Mouse (Mus musculus): ENCODE measurements around the gene Ubxn2a.
"Not testable (repeated sequence)": the region's sequence is repeated elsewhere in the genome, so short reads cannot be mapped to it uniquely, and the experiment has no call there.

The Ubxn2a gene

GRCm38 (mm10) chr12:4906951-4907906 lies at the start of gene Ubxn2a:
Gene Ubxn2a, minus strand, starts transcription at chr12:4907705.
- DNase-seq = peak; percentile 97

DNA sequence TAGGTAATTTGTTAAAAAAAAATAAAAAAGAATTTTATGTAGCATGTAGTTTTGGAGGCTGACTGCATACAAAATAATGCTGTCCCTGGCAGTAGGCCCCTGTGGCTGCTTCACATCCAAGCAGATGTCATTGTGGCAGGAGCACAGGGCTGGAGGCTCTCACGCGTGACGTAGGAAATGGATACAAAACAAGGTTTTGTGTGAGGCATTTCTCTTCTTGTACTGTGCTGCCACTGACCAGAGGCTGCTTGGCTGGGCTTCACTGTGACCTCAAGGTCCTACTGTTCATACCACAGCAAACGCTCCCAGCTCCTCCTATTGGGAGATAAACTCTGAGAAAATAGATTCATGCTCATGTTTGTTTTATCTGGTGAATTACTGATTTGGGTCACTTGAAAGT lies 45.7 kb upstream of the Ubxn2a start:
- DNase-seq = no peak

DNA sequence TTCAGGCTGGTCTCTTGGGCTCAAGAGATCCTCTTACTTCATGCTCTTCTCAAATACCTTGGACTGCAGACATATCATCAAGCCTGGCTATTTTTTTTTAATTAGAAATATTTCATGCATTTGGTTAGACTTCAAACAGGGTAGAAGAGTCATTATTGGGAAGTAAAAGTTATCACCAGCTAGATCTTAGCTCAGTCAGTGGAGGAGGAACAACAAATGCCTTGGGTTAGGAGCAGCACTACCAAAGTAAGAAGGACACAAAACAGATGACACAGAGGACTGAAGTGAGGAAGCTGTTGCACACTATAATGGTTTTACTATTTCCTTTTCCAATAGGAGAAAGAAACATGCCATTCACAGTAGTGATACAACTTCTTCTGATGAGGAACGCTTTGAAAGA lies 44.8 kb upstream of the Ubxn2a start:
- no peak for DNase-seq

- no peak for DNase-seq
These were observed 23.5 kb upstream of the Ubxn2a start for GRCm38 (mm10) chr12:4930820-4931548.

- DNase-seq = no peak
These were observed 20.7 kb upstream of the Ubxn2a start for GRCm38 (mm10) chr12:4928197-4928596.

DNA sequence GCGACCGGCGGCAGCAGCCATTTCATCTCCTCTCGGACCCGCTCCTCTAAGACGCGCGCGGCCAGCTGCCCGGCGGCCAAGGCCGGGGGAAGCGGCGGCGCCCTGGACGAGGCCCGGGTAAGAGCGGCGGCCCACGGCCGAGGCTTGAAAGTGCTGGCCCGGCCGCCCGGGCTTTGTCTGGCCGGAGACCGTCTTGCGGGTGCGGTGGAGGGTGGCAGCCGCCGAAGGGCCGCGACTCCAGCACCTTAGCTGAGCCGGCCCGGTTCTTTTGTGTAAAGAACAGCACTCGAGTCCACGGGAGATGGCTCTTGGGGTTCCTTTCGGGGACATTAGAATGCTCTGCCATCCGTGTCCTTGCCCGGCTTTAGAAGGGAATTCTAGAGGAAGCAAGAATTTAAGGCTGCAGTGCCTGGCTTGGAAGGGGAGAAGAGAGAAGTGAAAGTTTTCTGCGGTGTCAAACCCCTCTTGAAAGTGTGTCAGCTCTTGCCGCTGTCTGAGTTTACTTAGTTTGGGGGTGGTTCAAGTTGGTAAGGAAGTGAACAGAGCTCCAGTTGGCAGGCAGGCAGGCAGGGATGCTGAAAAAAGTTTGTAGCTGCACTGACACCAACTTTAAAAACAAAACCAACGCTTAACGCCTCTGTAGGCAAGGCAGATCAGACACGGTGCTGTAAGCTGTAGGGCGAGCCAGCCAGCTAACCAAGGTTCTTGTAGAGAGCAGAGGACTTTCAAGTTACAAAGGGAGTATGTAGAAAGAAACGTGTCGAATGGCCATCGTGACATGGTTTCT lies 10.5 kb upstream of the Ubxn2a start:
- DNase-seq = peak; percentile 70 to 71

DNA sequence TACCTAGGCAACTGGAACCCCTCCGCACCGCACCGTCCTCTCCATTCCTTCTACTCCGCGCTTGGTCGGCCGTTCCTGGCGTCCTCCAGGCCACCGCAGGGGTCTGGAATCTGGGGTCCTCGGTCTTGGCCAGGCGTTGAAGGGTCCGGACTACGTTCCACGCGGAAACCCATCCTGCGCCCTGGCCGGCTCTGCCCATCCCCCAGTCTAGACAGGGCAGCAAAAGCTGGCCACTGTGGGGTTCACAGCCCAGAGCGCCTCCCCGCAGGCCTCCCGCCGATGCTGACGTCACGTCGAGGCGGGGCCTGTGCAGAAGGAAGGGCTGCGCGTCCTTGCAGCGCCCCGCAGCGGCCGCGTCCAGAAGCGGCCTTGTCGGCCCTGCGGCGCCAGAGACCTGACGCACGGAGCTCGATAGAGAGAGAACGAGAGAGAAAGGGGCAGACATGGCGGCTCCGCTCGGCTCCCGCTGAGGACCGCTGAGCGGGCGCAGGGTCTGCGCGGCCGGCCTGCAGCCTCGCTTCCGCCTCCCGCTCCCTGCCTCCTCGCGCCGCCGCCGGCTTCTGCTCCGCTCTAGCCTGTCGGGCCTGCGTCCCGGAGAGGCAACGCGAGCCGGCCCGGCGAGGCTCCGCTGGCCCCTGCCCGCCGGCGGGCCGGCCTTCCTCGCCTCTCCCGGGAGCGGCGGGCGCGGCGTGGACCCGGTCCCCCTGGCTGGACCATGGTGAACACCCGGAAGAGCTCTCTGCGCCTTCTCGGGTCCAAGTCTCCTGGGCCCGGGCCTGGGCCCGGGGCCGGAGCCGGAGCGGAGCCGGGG lies 9.7 kb upstream of the Ubxn2a start, which contains the start of gene Atad2b:
Atad2b (plus strand) TSS at position 360 of the 811 bp plus-strand sequence.
- DNase-seq = peak; percentile 98 to 99

GRCm38 (mm10) chr12:4914944-4915343 lies 7.4 kb upstream of the Ubxn2a start:
- no peak for DNase-seq

- no peak for DNase-seq
These were observed 6.9 kb upstream of the Ubxn2a start for GRCm38 (mm10) chr12:4914441-4914840.

DNA sequence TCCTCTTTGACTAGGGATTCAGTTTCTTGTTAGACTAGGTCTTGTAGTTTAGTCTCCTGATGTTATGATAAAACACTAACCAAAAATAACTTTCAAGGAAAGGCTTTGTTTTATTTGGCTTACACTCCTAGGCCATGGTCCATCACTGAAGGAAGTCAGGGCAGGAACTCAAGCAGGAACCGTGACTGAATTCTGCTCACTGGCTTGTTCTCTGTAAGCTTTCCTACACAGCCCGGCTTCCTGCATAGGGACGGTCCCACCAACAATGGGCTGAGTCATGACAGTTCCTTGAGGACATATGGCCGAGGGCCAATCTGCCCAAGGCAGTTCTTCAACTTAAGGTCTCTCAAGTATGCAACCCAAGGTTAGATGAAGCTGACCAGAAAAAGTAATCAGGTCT lies 4.2 kb upstream of the Ubxn2a start:
- peak in 1 of 2 experiments; percentile 20 for DNase-seq

- DNase-seq = not testable (repeated sequence)
These were observed 3.0 kb upstream of the Ubxn2a start for GRCm38 (mm10) chr12:4910496-4910895.

GRCm38 (mm10) chr12:4908391-4908790 lies 886 bp upstream of the Ubxn2a start:
- DNase-seq = no peak

DNA sequence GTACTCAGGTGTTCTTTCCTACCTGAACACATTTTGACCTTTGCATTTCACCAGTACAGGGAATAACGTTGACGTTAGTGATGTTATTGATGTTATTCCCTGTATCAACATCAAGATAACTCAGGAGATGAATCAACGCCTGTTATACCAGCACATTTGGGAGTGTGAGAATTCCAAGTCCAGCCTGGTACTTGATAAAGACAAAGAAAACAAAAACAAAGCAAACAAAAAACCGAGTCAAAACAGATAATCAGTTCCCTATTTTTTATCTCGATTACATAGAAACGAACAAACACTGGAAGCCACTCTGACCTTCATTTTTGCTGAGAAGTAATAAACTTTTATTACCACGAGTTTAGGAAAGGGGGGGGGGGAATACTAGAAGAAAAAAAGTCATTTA lies 1.0 kb downstream of the Ubxn2a start:
- no peak for DNase-seq

- no peak for DNase-seq
These were observed 1.6 kb downstream of the Ubxn2a start for GRCm38 (mm10) chr12:4905946-4906345.

GRCm38 (mm10) chr12:4898024-4898423 lies 9.5 kb downstream of the Ubxn2a start:
- no peak for DNase-seq

DNA sequence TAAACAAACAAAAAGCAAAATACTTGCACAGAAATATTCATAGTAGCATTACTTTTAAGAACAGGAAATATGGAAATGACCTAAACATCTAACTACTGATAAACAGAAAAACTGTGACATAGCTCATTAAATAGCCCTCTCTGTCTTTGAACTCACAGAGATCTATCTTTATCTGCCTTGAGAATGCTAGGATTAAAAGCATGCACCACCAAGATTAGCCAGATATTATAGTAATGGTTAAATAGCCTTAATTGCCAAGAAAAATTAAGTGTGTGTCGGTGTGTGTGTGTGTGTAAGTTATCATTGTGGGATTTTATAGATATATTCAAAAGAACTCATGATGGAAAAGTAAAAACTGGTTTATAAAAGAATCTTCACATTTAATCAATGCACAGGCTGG lies 17.6 kb downstream of the Ubxn2a start:
- DNase-seq = no peak

GRCm38 (mm10) chr12:4889251-4889650 lies 18.3 kb downstream of the Ubxn2a start:
- DNase-seq = no peak

- DNase-seq = no peak
These were observed 18.8 kb downstream of the Ubxn2a start for GRCm38 (mm10) chr12:4888739-4889138.

DNA sequence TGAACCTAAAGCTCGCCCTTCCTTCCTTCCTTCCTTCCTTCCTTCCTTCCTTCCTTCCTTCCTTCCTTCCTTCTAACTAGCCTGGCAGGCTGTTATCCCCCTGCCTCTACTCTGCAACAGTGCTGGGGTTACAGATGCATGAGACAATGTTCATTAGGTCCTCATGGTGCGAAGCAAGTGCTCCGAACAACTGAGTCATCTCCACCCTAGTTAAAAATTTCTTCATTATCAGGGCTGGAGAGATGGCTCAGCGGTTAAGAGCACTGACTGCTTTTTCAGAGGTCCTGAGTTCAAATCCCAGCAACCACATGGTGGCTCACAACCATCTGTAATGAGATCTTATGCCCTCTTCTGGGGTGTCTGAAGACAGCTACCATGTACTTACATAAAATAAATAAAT lies 20.9 kb downstream of the Ubxn2a start:
- DNase-seq = not testable (repeated sequence)

DNA sequence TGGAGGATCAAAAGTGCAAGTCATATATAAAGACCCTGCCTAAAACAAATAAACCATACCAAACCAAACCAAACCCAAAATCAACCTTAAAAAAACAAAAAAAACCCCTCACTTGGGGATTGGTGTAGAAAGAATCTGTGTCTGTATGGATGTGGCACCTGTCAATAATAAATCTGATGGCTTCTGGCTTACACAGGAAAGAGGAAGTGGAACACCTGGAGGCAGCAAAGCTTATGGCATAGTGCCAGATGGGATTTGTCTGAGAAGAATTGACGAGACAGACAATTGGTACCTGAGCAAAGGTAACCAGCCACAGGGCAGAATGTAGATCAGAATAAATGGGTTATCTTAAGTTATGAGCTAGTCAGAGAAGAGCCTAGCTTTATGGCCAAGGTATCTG lies 22.4 kb downstream of the Ubxn2a start:
- no peak for DNase-seq

- DNase-seq = no peak
These were observed 25.4 kb downstream of the Ubxn2a start for GRCm38 (mm10) chr12:4882086-4882485.

GRCm38 (mm10) chr12:4879048-4879447 lies 28.5 kb downstream of the Ubxn2a start:
- no peak for DNase-seq

Measured in lung, postnatal 4 days (tissue).